Mouse (Mus musculus): ENCODE results near the gene Lcmt1.

Gene Lcmt1

GRCm38 (mm10) chr7:123369759-123370481 lies at the start of gene Lcmt1, which contains the start of gene Arhgap17:
Gene Lcmt1 (plus strand): TSS chr7:123369784.
Gene Arhgap17 (minus strand): TSS chr7:123369915.
- peak; percentile 94 for DNase-seq (ENCODE audit: low spot score)

- no peak for DNase-seq (ENCODE audit: low spot score)
Observed at GRCm38 (mm10) chr7:123322452-123323121, 47.0 kb upstream of the Lcmt1 start.

DNA sequence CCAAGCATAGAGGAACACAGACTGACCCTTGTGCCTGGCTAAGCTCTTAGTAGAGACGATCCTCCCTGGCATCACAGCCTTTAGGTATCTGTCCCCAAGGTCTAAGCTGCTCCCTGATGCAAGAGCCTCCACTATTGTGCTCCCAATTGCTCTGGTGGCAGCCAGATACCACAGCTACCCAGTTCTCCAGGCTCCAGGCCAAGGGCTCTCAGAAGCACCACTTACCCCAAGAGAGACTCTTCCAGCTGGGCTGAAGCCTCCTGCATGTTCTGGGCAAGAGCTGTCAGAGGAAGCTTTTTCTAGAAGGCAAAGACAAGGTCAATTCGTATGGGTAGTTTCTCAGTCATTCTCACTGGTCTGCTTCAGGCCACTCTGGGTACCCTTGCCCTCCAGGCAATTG lies 46.2 kb upstream of the Lcmt1 start:
- DNase-seq (ENCODE audit: low spot score): no peak

- DNase-seq (ENCODE audit: low spot score): no peak
Observed at GRCm38 (mm10) chr7:123324105-123324504, 45.5 kb upstream of the Lcmt1 start.

DNA sequence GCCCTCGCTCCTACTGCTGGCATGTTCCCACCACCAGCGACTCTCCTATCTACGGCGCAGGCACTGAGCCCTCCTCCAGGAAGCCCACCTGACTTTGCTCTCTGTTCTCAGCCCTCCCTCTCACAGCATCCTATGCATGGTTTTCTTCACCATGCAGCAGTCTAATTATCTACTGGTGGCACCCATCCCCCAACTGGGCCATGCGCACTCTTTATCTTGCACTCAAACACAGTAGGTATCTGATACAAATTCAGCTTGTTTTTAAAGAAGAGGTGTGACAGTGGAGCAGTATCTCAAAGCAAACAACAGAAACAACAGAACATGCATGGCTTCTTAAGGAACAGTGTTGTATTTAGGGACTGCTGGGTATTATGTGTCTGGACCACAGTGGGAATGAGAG lies 43.5 kb upstream of the Lcmt1 start:
- no peak for DNase-seq (ENCODE audit: low spot score)

DNA sequence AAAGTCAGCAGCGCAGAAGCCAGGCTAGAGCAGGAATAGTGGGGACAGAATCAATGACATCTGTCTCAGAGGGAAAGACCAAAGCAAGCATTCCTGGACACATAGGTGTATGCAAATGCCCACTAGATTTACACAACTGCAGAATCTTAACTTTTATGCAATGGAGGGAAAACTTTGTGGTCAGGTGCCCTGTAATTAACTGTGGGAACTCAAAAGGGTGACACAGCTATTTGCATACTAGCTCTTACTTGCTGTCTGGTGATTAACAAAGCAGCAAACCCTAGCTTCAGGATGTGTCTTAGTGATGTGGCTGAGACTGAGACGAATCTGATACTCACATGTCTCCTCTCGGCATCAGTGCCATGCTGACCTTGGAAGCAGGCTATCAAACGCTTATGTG lies 42.7 kb upstream of the Lcmt1 start:
- no peak for DNase-seq (ENCODE audit: low spot score)

GRCm38 (mm10) chr7:123327909-123328308 lies 41.7 kb upstream of the Lcmt1 start:
- DNase-seq (ENCODE audit: low spot score): no peak

- DNase-seq (ENCODE audit: low spot score): no peak
Observed at GRCm38 (mm10) chr7:123330506-123330905, 39.1 kb upstream of the Lcmt1 start.

- no peak for DNase-seq (ENCODE audit: low spot score)
Observed at GRCm38 (mm10) chr7:123336322-123336721, 33.3 kb upstream of the Lcmt1 start.

GRCm38 (mm10) chr7:123338351-123338750 lies 31.2 kb upstream of the Lcmt1 start:
- DNase-seq (ENCODE audit: low spot score): no peak

- DNase-seq (ENCODE audit: low spot score): no peak
Observed at GRCm38 (mm10) chr7:123341896-123342295, 27.7 kb upstream of the Lcmt1 start.

GRCm38 (mm10) chr7:123344079-123344780 lies 25.4 kb upstream of the Lcmt1 start:
- no peak for DNase-seq (ENCODE audit: low spot score)

DNA sequence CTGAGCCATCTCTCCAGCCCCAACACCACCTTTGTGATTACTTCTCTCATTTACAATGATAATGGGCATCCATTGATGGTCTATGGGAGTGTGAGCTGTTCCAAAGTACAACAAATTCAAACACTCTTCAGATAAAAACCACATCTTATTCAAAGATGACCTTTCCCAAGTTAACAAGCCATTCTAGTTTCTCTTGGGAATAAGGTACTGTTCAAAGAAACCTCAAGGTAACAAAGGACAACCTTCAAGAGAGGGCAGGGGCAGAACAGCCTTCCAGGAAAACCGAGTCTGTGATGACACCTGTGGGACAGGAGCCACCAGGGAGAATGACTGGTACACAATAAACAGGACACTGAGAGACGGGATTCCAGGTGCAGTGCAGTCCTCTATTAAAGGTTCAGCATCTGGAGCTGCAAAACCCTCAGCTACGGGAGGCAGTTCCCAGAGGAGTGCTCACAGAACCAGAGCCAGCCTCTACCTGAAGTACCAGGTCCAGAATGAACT lies 24.5 kb upstream of the Lcmt1 start:
- no peak for DNase-seq (ENCODE audit: low spot score)

GRCm38 (mm10) chr7:123346631-123347290 lies 22.8 kb upstream of the Lcmt1 start:
- no peak for DNase-seq (ENCODE audit: low spot score)

GRCm38 (mm10) chr7:123349813-123350212 lies 19.8 kb upstream of the Lcmt1 start:
- DNase-seq (ENCODE audit: low spot score): no peak

DNA sequence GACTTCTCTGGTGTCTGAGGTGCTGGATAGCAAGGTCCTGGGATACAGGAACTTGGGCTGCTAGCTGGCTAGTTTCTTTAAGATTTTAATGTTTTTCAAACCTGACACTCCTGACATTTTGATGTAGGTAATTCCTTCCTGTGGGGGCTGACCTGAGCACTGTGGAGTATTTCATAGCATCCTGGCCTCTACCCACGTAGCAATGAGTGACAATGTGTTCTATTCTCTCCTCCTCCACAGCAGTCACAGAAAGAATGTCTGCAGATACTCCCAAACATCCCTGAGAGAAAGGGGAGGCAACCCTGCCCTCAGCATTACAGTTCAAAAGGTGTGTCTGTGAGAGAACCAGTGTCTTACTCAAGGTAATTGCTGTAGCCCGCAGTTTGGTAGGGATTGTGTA lies 19.3 kb upstream of the Lcmt1 start:
- DNase-seq (ENCODE audit: low spot score): no peak

- no peak for DNase-seq (ENCODE audit: low spot score)
Observed at GRCm38 (mm10) chr7:123353081-123353480, 16.5 kb upstream of the Lcmt1 start.

DNA sequence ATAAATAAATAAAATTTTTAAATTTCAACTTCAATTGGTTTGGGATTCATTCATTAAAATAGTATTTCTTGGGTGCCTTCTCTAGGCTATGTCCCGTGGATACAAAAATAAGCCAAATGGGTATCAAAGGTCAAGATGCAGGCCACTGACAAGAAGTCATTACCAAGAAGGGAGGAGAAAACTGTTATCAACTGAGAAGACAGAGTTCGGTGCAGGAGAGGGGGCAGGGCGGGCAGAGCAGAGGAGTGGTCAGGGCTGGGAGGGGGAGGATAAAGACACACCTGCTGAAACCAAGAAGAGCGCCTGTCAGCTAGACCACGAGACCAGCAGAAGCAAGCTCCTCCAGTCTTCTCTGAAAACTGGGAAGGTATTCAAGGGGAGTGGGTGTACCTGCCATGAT lies 15.7 kb upstream of the Lcmt1 start:
- DNase-seq (ENCODE audit: low spot score): no peak

DNA sequence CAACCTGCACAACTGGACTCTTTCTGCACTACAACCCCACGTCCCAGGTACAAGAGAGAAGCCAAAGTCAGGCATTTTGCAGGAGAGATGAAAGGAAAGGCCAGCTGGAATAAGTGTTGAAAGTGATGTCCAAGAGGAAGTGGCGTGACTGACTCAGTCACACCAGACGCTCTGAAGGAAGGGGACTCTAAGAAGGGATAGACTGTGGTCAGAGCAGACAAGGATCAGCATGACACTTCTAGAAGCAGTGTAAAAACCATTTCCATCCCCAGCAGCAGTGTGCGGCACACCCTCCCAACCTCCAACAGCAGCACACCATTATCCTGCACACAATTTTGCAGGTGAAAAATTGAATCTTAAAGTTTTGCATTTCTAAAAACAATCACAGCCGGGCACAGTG lies 15.2 kb upstream of the Lcmt1 start:
- no peak for DNase-seq (ENCODE audit: low spot score)

GRCm38 (mm10) chr7:123354851-123355250 lies 14.7 kb upstream of the Lcmt1 start:
- no peak for DNase-seq (ENCODE audit: low spot score)

DNA sequence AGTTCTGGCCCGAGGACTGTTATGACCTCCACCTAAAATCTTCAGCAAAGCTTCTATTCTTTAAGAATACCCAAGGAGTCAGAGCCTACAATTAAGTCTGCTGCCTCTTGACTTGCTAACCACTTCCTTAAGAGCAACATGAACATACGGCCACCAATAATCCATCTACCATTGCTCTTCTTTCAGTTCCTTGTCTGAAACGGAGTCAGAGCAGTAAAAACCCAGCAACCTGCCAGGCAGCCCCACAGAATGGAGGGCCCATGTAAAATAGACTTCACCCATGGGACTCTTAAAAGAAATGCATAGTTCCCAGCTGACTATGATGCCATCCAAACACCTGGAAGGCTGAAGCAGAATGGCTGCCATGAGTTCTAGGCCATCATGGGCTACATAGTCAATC lies 13.4 kb upstream of the Lcmt1 start:
- DNase-seq (ENCODE audit: low spot score): no peak

- no peak for DNase-seq (ENCODE audit: low spot score)
Observed at GRCm38 (mm10) chr7:123359101-123359500, 10.5 kb upstream of the Lcmt1 start.

Measured in layer of hippocampus, adult 11-12 months (tissue).